18 mouse cellular contexts compared by ENCODE assay signal in the genomic region with DNA sequence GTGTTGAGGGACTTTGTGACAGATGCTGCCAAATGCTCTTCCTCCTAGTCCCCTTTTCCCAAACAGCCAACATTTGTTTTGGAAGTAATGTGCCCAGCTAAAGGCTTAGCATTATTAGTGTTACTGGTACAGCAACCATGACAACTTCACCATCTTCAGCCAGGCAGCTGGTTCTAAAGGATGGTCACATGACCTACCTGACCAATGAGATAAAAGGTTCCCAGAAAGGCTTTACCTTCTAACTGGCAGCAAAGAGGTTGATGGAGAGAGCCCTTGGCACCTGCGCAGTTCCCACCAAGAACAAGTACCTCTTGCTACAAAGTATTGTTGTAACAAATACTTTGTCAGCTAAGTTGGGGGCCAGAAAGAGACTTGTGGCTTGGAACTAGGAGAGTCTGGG. TPM values are rescaled to one million over a fixed set of nuclear protein-coding genes. Genes with fewer than 3 reads are reported as not detected.
DNase-seq lines count a peak whose midpoint lies in the region; TF ChIP-seq lines count a peak whose summit lies in the region.
"Had no signal": no experiment of that assay in that cellular context is flagged by ENCODE, and none has a peak within 500 bp of the region (broad histone marks: within the 10 kb centered on the region; RNA-seq: fewer than 3 reads in every experiment).

No protein-coding gene starts in this region.

- no peak overlapping the region for H3K27ac ChIP-seq in gastrocnemius, adult 2 months
- H3K27ac ChIP-seq in MEL (ENCODE audit: control insufficient read depth, low read depth, low read length) = no peak overlapping the region
- H3K27ac ChIP-seq: embryonic facial prominence, embryonic 10.5 days; embryonic facial prominence, embryonic 12.5 days; forebrain, embryonic 13.5 days; forebrain, embryonic 15.5 days had no signal

- no peak overlapping the region for H3K4me3 ChIP-seq in gastrocnemius, adult 2 months
- H3K4me3 ChIP-seq in MEL (ENCODE audit: control insufficient read depth in 1 of 2, insufficient read depth in 1 of 2, low read depth in 2 of 2, low read length in 2 of 2) (no peak overlapping the region), myocyte (no peak overlapping the region)
- H3K4me3 ChIP-seq: embryonic facial prominence, embryonic 10.5 days; embryonic facial prominence, embryonic 12.5 days; forebrain, embryonic 13.5 days; forebrain, embryonic 15.5 days had no signal

- H3ac ChIP-seq in myocyte (ENCODE audit: control insufficient read depth, insufficient read length) = no peak overlapping the region

- H3K4me2 ChIP-seq in myocyte (ENCODE audit: low read depth) = no peak overlapping the region
- H3K4me2 ChIP-seq: embryonic facial prominence, embryonic 12.5 days; forebrain, embryonic 13.5 days; forebrain, embryonic 15.5 days had no signal

- no peak for TF ChIP-seq POLR2A in MEL (IDR thresholded peaks at IDR 0.05; ENCODE audit: control insufficient read depth in 1 of 2, insufficient read depth in 1 of 2, low read depth in 1 of 2, low read length in 2 of 2, poor library complexity in 1 of 2)
- no peak for TF ChIP-seq POLR2A in myocyte (IDR thresholded peaks at IDR 0.05; ENCODE audit: insufficient read length, low read depth)

- intact Hi-C loops in gastrocnemius, adult 2 months (cut with DNase I) = loop anchor here (10.0 kb wide), 1 partner anchor 148 kb away; no protein-coding TSS in a partner anchor

- no peaks in the 10 kb centered on the region for H3K9me3 ChIP-seq in MEL (replicated peaks; ENCODE audit: insufficient read depth, low read length)
- H3K9me3 ChIP-seq: embryonic facial prominence, embryonic 10.5 days; embryonic facial prominence, embryonic 12.5 days; forebrain, embryonic 13.5 days; forebrain, embryonic 15.5 days; G1E had no signal

- DNase-seq in gastrocnemius, adult 2 months = peak; percentile 11
- DNase-seq in gastrocnemius, postnatal 4 days (ENCODE audit: low spot score in 2 of 2) = no peak
- DNase-seq in 416B (ENCODE audit: low read depth) (peak; percentile 19), MEL (ENCODE audit: low read depth, low spot score) (no peak)
- no peak for DNase-seq in right cerebral cortex, postnatal 14 days
- DNase-seq in right cerebral cortex, postnatal 4 days = no peak
- DNase-seq: adrenal gland, adult 8-10 months; adrenal gland, postnatal 14 days; adrenal gland, postnatal 36 days; cerebellum, adult 11-12 months; cerebellum, adult 9-10 months had no signal

- H3K4me1 ChIP-seq in MEL (ENCODE audit: control insufficient read depth in 1 of 2, insufficient read depth in 2 of 2, low read length in 2 of 2) = no peaks in the 10 kb centered on the region
- H3K4me1 ChIP-seq: embryonic facial prominence, embryonic 12.5 days had no signal

- no peak for TF ChIP-seq CTCF in gastrocnemius, adult 2 months (IDR thresholded peaks at IDR 0.05)
- TF ChIP-seq CTCF in MEL (IDR thresholded peaks at IDR 0.05 in 2 of 3, conservative IDR thresholded peaks at IDR 0.05 in 1 of 3; ENCODE audit: control insufficient read depth in 1 of 3, insufficient read depth in 1 of 3, low read depth in 2 of 3, low read length in 3 of 3, poor library complexity in 1 of 3, severe bottlenecking in 1 of 3) = no peak

- TF ChIP-seq RAD21 in MEL (IDR thresholded peaks at IDR 0.05; ENCODE audit: low read depth, low read length) = no peak

- H3K27me3 ChIP-seq in MEL (ENCODE audit: control insufficient read depth in 1 of 2, insufficient read depth in 2 of 2, low read length in 2 of 2) (no peaks in the 10 kb centered on the region), myocyte (ENCODE audit: control insufficient read depth, insufficient read depth, insufficient read length) (no peaks in the 10 kb centered on the region)
- H3K27me3 ChIP-seq: CH12.LX; embryonic facial prominence, embryonic 12.5 days had no signal

- H3K36me3 ChIP-seq in MEL (ENCODE audit: control insufficient read depth in 1 of 2, insufficient read depth in 2 of 2, low read length in 2 of 2) (no peaks in the 10 kb centered on the region; a peak in 1 of 4 replicates), myocyte (ENCODE audit: control insufficient read depth, insufficient read depth) (peaks cover 26% of the 10 kb centered on the region)
- H3K36me3 ChIP-seq: embryonic facial prominence, embryonic 10.5 days; embryonic facial prominence, embryonic 12.5 days; forebrain, embryonic 15.5 days had no signal

- TF ChIP-seq EP300 in MEL (IDR thresholded peaks at IDR 0.05; ENCODE audit: low read depth in 1 of 2, low read length in 2 of 2) = no peak

- no peak overlapping the region for H3K9ac ChIP-seq in MEL (ENCODE audit: control insufficient read depth, low read depth, low read length, poor library complexity, severe bottlenecking)
- H3K9ac ChIP-seq: embryonic facial prominence, embryonic 12.5 days; forebrain, embryonic 13.5 days; forebrain, embryonic 15.5 days had no signal

- H3K79me2 ChIP-seq in MEL (ENCODE audit: control insufficient read depth, insufficient read depth, low read length, poor library complexity) (no peaks in the 10 kb centered on the region), myocyte (ENCODE audit: control insufficient read depth, insufficient read depth) (no peaks in the 10 kb centered on the region)

TF ChIP-seq in MEL, 35 proteins besides CTCF, POLR2A, EP300 and RAD21:
- TF ChIP-seq GATA1 (IDR thresholded peaks at IDR 0.05; ENCODE audit: low read depth, low read length) (no peak), HCFC1 (IDR thresholded peaks at IDR 0.05; ENCODE audit: low read depth, low read length) (no peak), ELF1 (IDR thresholded peaks at IDR 0.05; ENCODE audit: low read depth, low read length) (no peak), MAX (IDR thresholded peaks at IDR 0.05; ENCODE audit: low read length) (no peak), USF2 (IDR thresholded peaks at IDR 0.05; ENCODE audit: borderline replicate concordance in 1 of 2, insufficient read depth in 1 of 2, low read depth in 1 of 2, low read length in 2 of 2) (0 out of 4 replicates have a peak, but pooled peaks of 1 of the 2 experiments have one; percentile 22), USF1 (IDR thresholded peaks at IDR 0.05; ENCODE audit: low read depth, low read length) (peak; percentile 75)

TF ChIP-seq in myocyte, 11 proteins besides CTCF, POLR2A, EP300 and RAD21:
- TF ChIP-seq TCF3 (IDR thresholded peaks at IDR 0.05; ENCODE audit: insufficient read length, low read depth) (no peak), MYOD1 (IDR thresholded peaks at IDR 0.05; ENCODE audit: control insufficient read depth in 1 of 3, insufficient read length in 2 of 3, low read depth in 2 of 3) (no peak), USF1 (IDR thresholded peaks at IDR 0.05; ENCODE audit: low read depth) (peak; percentile 40)

RNA-seq across cellular contexts. Expression of a gene that starts 52.4 kb away (rescaled TPM):
- 1 to 10 TPM; 4.1 to 4.7 TPM for total RNA-seq in gastrocnemius, adult 2 months (2021)
- 10 to 100 TPM; 17.7 to 19.2 TPM for total RNA-seq in gastrocnemius, postnatal 4 days (2021)
- total RNA-seq in MEL (2012; rRNA removed) = 4.9 and 7.9 TPM in 2 replicates
- 10 to 100 TPM in 1 of 2 experiments, not detected in 1; 10.7 TPM for polyA plus RNA-seq in MEL (2012; ENCODE audit: insufficient read depth in 1 of 2, insufficient read length in 2 of 2, low read depth in 1 of 2, low replicate concordance in 2 of 2, missing spikeins in 1 of 2)
- 11.6 TPM for polyA plus RNA-seq in myocyte (2012; fragmentation: generic; extraction: Trizol)

Comparison
In these comparisons a context has a peak if more than half of its experiments do, and no peak if none do; other contexts are left out.
1. DNase-seq: peak in gastrocnemius, adult 2 months (single experiment) and 416B (single experiment); none in gastrocnemius, postnatal 4 days (0 of 2), MEL (single experiment), right cerebral cortex, postnatal 14 days (single experiment) and right cerebral cortex, postnatal 4 days (single experiment).